Mouse (Mus musculus): ENCODE results near the gene Rpn2.

DNA sequence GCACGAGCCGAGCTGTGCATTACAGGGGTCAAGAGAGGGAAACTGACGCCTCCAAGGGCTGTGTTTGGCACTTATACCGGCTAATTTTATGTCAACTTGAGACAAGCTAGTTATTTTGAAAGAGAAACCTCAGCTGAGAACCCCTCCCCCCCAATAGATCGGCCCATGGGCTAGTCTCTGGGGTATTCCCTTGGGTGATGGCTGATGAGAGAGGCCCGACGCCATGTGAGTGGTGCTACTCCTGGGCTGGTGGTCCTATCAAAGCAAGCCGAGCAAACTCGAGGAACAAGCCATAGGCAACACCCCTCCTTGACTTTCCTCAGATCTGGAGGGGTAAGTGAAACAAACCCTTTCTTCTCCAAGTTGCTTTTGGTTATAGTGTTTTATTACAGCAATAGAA is 16.3 kb upstream of the Rpn2 start:
- TF ChIP-seq POLR2A (IDR thresholded peaks at IDR 0.05; ENCODE audit: borderline replicate concordance, control insufficient read depth, low read depth, low read length): no peak
- no peak for TF ChIP-seq CTCF (IDR thresholded peaks at IDR 0.05; ENCODE audit: control insufficient read depth, insufficient read depth, low read length)

Measured in bone marrow, adult 2 months (tissue).